Mouse (Mus musculus) embryonic stem cell, embryonic (primary cell): Measurements from ENCODE around the gene Dpp8.

Source experiments
- CTCF ChIA-PET, 4 experiments: fragments of 300-600 bp in 2 of 4; fragments of 350-600 bp in 2 of 4; sonication (Branson Sonifier 250); formaldehyde crosslinking; loops; one replicate each; lab custom pipeline; 2022; ENCODE audit warnings: inconsistent platforms in 2 of 4; lab: Charles Lee
- POLR2A ChIA-PET, 4 experiments: fragments of 300-600 bp in 2 of 4; fragments of 350-600 bp in 2 of 4; sonication (Branson Sonifier 250); formaldehyde crosslinking; loops; one replicate each; lab custom pipeline; 2022; ENCODE audit warnings: antibody characterized with exemption in 4 of 4, inconsistent platforms in 1 of 4; lab: Charles Lee

Gene Dpp8

GRCm38 (mm10) chr9:65101686-65102376 is 69.6 kb downstream of the Dpp8 start:
- ChIA-PET POLR2A (interaction anchor here in 3 of 4 experiments (0.6 to 2.7 kb wide), 9 partner anchors 8 to 1064 kb away, joined by 3 to 11 read pairs (median 4); partner anchors contain the start of genes Dpp8 (in 1 of the 3) and Hacd3 (in 1 of the 3)), CTCF (interaction anchor here (0.5 to 2.0 kb wide), 5 partner anchors 22 to 45 kb away, joined by 3 to 7 read pairs (median 3); no protein-coding TSS in a partner anchor)

GRCm38 (mm10) chr9:65102377-65103172 is 70.4 kb downstream of the Dpp8 start:
- ChIA-PET POLR2A (interaction anchor here in 3 of 4 experiments (0.6 to 2.7 kb wide), 17 partner anchors 12 to 1065 kb away, joined by 3 to 11 read pairs (median 4); partner anchors contain the start of genes Hacd3 (in 2 of the 3) and Dpp8 (in 1 of the 3)), CTCF (interaction anchor here (0.5 to 2.0 kb wide), 7 partner anchors 19 to 44 kb away, joined by 3 to 7 read pairs (median 3); no protein-coding TSS in a partner anchor)

DNA sequence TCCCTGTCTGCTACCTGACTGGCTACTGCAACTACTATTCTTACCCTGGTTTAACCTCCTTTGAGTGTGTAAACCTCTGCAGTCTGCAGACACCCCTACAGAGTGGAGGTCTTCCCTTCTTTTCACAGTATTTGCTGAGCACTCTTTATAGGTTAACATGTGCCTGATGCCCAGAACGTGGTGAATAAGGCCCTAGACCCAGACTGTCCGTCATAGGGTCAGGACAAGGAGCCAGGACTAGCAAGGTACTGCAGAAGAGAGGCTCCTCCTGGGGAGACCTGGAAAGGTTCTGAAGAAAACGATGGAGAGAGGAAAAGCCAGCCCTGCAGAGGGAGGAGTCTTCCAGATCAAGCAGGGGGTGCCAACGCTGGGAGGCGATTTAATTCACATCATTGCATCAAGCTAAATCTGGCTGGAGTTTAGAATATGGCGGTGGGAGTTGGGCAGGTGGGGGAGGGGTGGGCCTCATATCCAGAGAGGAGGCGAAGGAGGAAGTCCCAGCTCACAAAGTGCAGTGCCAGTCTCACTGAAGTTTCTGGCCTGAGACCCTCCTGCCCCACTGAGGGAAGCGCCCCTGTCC is 71.0 kb downstream of the Dpp8 start:
- CTCF ChIA-PET, result interaction anchor here in 2 of 4 experiments (0.5 to 2.4 kb wide), 4 partner anchors 10 to 99 kb away, joined by 4 to 7 read pairs (median 5); no protein-coding TSS in a partner anchor
- POLR2A ChIA-PET, result interaction anchor here in 3 of 4 experiments (0.6 to 2.7 kb wide), 14 partner anchors 17 to 112 kb away, joined by 3 to 11 read pairs (median 3); partner anchors contain the start of genes Hacd3 (in 2 of the 3) and Dpp8 (in 1 of the 3)

- ChIA-PET CTCF (interaction anchor here in 1 of 4 experiments (0.7 kb wide), 1 partner anchor 16 kb away, joined by 6 read pairs; no protein-coding TSS in a partner anchor), POLR2A (interaction anchor here in 2 of 4 experiments (0.7 to 0.9 kb wide), 3 partner anchors 63 to 364 kb away, joined by 3 read pairs; no protein-coding TSS in a partner anchor)
Measured at GRCm38 (mm10) chr9:65106821-65107220, 74.6 kb downstream of the Dpp8 start.

DNA sequence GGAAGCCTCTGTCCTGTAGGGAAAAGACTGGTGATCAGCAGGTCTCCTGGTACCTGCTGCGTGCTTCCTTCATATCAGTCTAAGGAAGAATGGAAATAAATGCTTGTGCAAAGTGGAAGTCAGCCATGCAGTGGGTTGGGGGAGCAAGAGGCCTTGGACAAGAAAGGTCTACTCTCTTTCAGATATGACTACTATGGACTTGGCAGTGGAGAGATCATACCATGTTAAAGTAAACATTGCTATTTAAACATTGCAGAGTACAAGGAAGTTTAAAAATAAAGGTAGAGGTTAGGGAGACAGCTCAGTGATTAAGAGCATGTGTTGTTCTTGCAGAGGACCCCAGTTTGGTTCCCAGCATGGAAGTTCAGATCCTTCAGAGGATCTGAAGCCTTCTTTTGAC is 75.7 kb downstream of the Dpp8 start:
- CTCF ChIA-PET, result interaction anchor here in 1 of 4 experiments (4.5 kb wide), 1 partner anchor 20 kb away, joined by 27 read pairs; no protein-coding TSS in a partner anchor
- POLR2A ChIA-PET, result interaction anchor here in 3 of 4 experiments (0.7 to 2.2 kb wide), 3 partner anchors 17 to 34 kb away, joined by 6 to 11 read pairs (median 8); partner anchors contain the start of gene Igdcc3 (in 1 of the 3)

DNA sequence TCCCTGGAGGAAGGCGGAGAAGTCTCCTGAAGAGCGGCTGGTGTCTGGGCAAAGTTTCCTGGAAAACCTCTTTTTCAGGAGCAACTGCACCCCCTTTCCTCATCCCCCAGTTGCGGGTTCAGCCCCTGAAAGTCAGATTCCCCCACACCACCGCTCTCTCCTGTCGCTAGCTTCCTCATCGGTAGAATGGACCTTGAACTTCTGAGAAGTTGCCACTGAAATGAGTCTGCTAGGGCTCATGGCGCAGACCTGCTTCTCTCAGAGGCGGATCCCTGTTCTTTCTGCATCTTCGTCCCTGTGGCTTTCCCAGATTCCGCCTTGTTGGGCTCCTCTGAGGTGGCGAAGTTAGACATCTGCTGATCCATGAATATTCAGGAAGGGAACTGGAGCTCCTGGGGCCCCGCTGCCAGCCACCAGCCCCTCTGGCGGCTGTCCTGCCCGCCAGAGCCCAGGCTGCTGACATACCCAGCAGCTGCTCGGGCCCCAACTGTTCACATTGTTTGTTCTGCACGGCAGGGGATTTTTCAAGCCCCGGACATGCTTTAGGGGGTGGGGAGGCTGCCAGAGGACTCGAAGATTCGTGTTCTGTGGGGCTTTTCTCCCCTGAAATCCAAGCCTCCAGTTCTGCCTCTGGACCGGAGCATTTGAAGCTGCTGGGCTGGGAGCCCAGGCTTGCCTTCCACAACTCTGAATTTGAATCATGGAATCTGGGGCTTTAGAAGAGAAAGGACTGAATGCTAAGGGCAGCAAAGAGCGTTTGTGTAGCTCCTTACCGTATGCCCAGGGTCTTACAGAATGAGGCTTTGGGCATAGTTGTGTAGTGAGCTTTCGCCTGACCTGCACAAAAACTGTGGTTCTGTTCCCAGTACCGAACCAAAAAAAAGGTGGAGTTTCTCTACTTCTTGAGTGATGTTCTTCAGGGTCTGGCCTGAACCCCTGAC is 77.2 kb downstream of the Dpp8 start:
- ChIA-PET CTCF (interaction anchor here (0.5 to 4.5 kb wide), 14 partner anchors 9 to 148 kb away, joined by 3 to 27 read pairs (median 4); no protein-coding TSS in a partner anchor), POLR2A (interaction anchor here (0.6 to 3.7 kb wide), 44 partner anchors 8 to 448 kb away, joined by 3 to 30 read pairs (median 4); partner anchors contain the start of genes Hacd3 (in 2 of the 4), Dpp8 (in 1 of the 4), Igdcc3 (in 1 of the 4) and Igdcc4 (in 1 of the 4))

DNA sequence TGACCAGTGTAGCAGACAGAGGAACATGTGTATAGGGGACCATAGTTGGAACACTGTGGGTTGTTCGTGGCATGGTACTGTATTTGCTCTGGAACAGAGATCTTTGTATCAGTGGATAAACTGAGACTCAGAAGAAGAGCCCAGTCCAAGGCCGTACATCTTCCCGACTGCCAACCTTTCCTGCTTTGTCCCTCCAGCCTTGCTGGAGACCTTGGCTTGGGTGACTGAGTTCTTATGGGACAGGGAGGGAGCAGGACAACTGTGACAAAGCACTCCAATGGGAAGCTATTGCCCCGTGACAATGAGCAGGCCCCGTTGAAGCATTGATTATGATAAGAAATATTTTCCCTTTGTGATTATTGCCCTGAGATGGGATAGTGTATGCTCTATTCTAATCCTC is 79.5 kb downstream of the Dpp8 start:
- ChIA-PET POLR2A (interaction anchor here in 3 of 4 experiments (0.7 to 3.7 kb wide), 10 partner anchors 11 to 178 kb away, joined by 3 to 30 read pairs (median 4); partner anchors contain the start of genes Dpp8 (in 1 of the 3) and Hacd3 (in 1 of the 3)), CTCF (interaction anchor here in 2 of 4 experiments (0.9 to 4.5 kb wide), 4 partner anchors 9 to 16 kb away, joined by 3 to 27 read pairs (median 4); no protein-coding TSS in a partner anchor)

DNA sequence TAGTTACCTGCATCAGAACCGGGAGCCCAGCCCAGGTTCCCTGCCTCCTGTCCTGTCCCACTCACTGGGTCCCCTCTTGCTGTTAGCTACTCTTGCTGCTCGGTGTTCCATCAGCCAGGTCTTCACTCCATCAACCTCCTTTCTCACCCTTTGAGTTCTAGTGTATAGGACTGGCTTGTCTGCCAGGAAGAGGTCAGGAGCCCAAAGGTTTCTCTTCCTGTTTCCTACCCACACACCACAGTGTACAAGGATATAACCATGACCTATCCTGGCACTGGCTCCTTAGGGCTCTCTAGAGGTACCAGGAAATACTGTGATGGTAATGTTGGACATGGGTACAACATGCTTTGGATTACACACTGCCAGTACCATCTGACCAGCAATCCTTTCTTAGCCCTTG is 81.5 kb downstream of the Dpp8 start:
- ChIA-PET CTCF (no interaction called here), POLR2A (interaction anchor here in 1 of 4 experiments (0.6 to 1.4 kb wide), 3 partner anchors 15 to 105 kb away, joined by 3 read pairs; no protein-coding TSS in a partner anchor)

DNA sequence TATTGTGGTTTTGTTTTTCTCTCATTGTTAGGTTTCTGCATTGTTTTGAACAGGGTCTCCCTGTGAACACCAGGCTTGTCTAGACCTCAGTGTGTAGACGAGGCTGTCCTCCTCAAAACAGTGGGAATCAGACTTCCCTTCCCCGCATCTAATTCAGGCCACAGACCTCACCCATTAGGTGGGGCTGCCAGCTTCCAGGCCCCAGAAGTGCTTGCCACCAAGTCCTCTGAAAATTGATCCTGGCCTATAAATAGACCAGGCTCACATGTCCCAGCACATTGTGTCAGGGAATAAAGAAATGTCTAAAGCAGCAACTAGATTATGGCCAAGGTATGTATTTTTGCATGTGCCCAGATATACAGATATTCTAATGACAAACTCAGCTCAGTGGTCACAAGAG is 83.7 kb downstream of the Dpp8 start:
- CTCF ChIA-PET, result interaction anchor here in 1 of 4 experiments (0.5 kb wide), 1 partner anchor 1242 kb away, joined by 3 read pairs; no protein-coding TSS in a partner anchor
- POLR2A ChIA-PET, result interaction anchor here in 3 of 4 experiments (0.6 to 1.1 kb wide), 5 partner anchors 8 to 715 kb away, joined by 3 read pairs; partner anchors contain the start of gene Hacd3 (in 1 of the 3)

DNA sequence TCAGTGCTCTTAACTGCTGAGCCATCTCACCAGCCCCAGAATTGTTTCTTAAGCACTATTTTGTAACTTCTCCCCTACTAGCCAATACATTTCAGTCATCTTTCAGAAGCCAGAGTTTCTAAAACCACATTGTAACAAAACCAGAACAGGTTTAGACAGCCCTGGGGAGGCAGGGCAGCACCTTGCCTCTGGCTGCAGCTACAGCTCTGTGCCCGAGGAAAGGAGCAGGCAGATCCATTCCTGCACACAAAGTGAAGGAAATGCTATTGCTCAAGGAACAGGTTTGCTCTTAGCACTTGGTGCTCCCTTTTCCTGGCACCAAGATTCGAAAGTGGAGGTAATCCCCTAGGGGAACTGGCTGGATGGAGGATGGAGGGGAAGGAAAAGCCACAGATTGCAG is 85.3 kb downstream of the Dpp8 start:
- POLR2A ChIA-PET, result interaction anchor here in 2 of 4 experiments (1.6 to 1.8 kb wide), 2 partner anchors 15 to 79 kb away, joined by 4 to 8 read pairs; no protein-coding TSS in a partner anchor
- CTCF ChIA-PET, result interaction anchor here in 2 of 4 experiments (0.6 to 0.7 kb wide), 2 partner anchors 180 to 252 kb away, joined by 3 read pairs; no protein-coding TSS in a partner anchor

DNA sequence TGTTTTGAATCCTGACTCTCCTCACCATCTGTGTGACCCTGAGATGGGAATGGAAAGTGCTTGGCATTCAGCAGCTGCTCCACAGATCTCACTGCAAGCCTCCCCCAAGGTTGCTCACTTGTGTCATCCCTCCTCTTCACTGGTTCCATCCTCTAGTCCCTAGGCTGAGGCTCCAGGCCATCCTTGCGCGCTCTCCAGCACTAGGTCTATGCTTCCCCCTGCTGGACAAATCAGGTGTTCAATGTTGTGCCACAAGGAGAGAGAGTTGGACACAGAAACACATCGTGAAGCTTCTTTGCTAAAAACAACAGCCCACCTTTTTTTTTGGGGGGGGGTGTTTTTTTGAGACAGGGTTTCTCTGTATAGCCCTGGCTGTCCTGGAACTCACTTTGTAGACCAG is 88.7 kb downstream of the Dpp8 start:
- ChIA-PET POLR2A (interaction anchor here in 3 of 4 experiments (0.5 to 5.3 kb wide), 10 partner anchors 10 to 89 kb away, joined by 3 to 59 read pairs (median 3); partner anchors contain the start of genes Dpp8 (in 1 of the 3) and Parp16 (in 1 of the 3)), CTCF (interaction anchor here (0.5 to 2.7 kb wide), 34 partner anchors 9 to 773 kb away, joined by 3 to 10 read pairs (median 4); partner anchors contain the start of genes Dpp8 (in 2 of the 4) and Hacd3 (in 1 of the 4))

DNA sequence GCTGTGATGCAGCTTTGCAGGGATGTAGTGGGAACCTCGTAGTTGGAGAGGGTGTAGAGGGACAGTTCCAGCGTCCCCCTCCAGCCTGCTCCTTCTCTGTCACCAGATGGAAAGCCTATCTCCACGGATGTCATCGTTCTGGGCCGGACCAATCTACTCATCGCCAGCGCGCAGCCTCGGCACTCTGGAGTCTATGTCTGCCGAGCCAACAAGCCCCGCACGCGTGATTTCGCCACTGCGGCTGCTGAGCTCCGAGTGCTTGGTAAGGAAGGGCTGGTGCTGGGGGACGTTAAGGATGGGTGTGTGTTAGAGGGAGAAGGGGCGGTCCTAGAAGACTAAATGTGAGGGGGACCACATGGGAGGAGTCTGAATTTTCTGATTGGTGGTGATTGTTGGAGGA is 90.3 kb downstream of the Dpp8 start:
- ChIA-PET POLR2A (interaction anchor here in 3 of 4 experiments (0.6 to 5.3 kb wide), 23 partner anchors 12 to 841 kb away, joined by 3 to 59 read pairs (median 4); partner anchors contain the start of genes Hacd3 (in 1 of the 3), Igdcc3 (in 1 of the 3), Parp16 (in 1 of the 3) and Tipin (in 1 of the 3)), CTCF (interaction anchor here in 3 of 4 experiments (0.6 to 3.0 kb wide), 23 partner anchors 11 to 189 kb away, joined by 3 to 19 read pairs (median 5); partner anchors contain the start of genes Dpp8 (in 1 of the 3) and Hacd3 (in 1 of the 3))

DNA sequence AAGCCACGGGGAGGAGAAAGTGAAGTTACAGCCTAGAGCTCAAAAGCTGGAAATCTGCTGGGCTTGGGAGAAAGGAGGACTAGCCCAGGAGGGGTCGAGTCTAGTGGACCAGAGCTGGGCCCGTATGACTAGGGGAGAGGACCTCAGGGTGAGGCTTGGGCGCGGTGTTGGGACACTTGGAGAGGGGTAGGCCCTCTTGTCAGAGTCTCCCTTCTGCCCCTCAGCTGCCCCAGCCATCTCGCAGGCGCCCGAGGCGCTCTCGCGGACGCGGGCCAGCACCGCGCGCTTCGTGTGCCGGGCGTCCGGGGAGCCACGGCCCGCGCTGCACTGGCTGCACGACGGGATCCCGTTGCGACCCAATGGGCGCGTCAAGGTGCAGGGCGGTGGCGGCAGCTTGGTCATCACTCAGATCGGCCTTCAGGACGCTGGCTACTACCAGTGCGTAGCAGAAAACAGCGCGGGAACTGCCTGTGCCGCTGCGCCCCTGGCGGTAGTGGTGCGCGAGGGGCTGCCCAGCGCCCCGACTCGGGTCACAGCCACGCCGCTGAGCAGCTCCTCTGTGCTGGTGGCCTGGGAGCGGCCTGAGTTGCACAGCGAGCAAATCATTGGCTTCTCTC is 91.4 kb downstream of the Dpp8 start:
- ChIA-PET CTCF (interaction anchor here (0.5 to 3.0 kb wide), 62 partner anchors 9 to 963 kb away, joined by 3 to 19 read pairs (median 4); partner anchors contain the start of gene Hacd3 (in 1 of the 4)), POLR2A (interaction anchor here (0.6 to 5.3 kb wide), 41 partner anchors 8 to 842 kb away, joined by 3 to 59 read pairs (median 4); partner anchors contain the start of genes Hacd3 (in 2 of the 4), Igdcc3 (in 2 of the 4), Parp16 (in 2 of the 4) and Plekho2 (in 1 of the 4))

GRCm38 (mm10) chr9:65128123-65128815 is 96.1 kb downstream of the Dpp8 start:
- ChIA-PET CTCF (interaction anchor here (0.5 to 3.7 kb wide), 79 partner anchors 10 to 1008 kb away, joined by 3 to 81 read pairs (median 4); partner anchors contain the start of genes Hacd3 (in 2 of the 4), Dpp8 (in 1 of the 4), Igdcc3 (in 1 of the 4) and Mtfmt (in 1 of the 4)), POLR2A (interaction anchor here (0.5 to 12.7 kb wide), 59 partner anchors 10 to 452 kb away, joined by 3 to 162 read pairs (median 4); partner anchors contain the start of genes Parp16 (in 3 of the 4), Igdcc3 (in 2 of the 4), Ankdd1a (in 1 of the 4) and Dpp8 (in 1 of the 4))
